Mouse (Mus musculus): ENCODE data around the gene Vps18. TPM values are rescaled to one million over a fixed set of nuclear protein-coding genes. Genes with fewer than 3 reads are reported as not detected.
A peak's percentile ranks its signal among the peaks of the same experiment; 100 is the strongest.

The Vps18 gene
- polyA plus RNA-seq, 1 experiment: 18.2 TPM

DNA sequence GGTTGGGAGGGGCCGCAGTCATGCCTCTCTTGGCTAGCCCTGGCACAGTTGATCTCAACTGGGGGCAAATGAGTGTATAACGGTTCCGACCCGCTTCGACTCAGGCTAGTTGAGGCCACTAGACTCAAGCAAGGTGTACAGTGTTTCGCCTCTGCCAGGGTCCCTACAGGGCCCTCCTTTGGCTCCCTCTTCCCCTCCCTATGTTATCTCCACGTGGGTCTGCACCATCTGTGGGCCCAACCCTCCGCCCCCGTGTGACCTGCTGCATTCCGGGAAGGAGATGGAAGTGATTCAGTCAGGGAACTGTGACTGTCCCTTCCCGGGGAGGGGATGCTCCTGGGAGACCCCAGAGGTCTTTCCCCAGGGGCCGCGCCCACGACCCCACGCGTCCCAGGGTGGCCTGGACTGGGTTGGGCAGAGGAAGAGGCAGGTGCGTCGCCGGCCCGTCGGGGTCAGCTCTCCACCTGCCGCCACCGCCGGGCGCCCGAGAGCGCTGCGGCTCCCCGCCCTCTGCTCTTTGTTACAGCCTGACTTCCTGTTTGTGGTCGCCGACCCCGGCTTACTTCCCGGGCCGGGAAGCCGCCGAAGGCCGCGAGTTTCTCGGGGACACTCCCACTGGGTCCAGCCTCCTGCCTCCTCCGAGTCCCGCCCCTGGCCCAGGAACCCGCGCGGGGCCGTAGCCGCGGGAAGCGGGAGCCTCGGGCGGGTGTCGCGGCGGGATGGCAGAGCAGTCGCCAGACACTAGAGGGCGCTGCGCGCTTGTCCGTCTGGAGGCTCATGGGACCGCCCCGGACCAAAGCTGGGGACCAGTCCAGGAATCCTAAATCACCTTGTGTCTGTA, 49.1 kb downstream of the Vps18 start:
- Histone ChIP-seq H3K27me3 (ENCODE audit: control insufficient read depth, insufficient read depth, insufficient read length) (peaks cover 6% of the 10 kb centered on the region), H3K79me2 (ENCODE audit: control insufficient read depth, insufficient read depth) (no peaks in the 10 kb centered on the region), H3K4me2 (ENCODE audit: low read depth) (peak overlapping the region; percentile 94), H3K4me3 (peak overlapping the region; percentile 17), H3K36me3 (ENCODE audit: control insufficient read depth, insufficient read depth) (no peaks in the 10 kb centered on the region), H3ac (ENCODE audit: control insufficient read depth, insufficient read length) (no peak overlapping the region)
- TF ChIP-seq MYOG (IDR thresholded peaks at IDR 0.05; ENCODE audit: control insufficient read depth in 1 of 3, insufficient read depth in 1 of 3, insufficient read length in 2 of 3, low read depth in 2 of 3): peak in 2 of 3 experiments; percentile 20 to 53
- TF ChIP-seq MYOD1 (IDR thresholded peaks at IDR 0.05; ENCODE audit: control insufficient read depth in 1 of 3, insufficient read length in 2 of 3, low read depth in 2 of 3): peak in 1 of 3 experiments; percentile 48
- TF ChIP-seq REST (IDR thresholded peaks at IDR 0.05; ENCODE audit: insufficient read depth, insufficient read length): no peak
- TF ChIP-seq TCF3 (IDR thresholded peaks at IDR 0.05; ENCODE audit: insufficient read length, low read depth): no peak
- TF ChIP-seq SRF (IDR thresholded peaks at IDR 0.05; ENCODE audit: control insufficient read depth, insufficient read length, low read depth): no peak
- no peak for TF ChIP-seq CEBPB (IDR thresholded peaks at IDR 0.05; ENCODE audit: insufficient read depth, poor library complexity, severe bottlenecking)

DNA sequence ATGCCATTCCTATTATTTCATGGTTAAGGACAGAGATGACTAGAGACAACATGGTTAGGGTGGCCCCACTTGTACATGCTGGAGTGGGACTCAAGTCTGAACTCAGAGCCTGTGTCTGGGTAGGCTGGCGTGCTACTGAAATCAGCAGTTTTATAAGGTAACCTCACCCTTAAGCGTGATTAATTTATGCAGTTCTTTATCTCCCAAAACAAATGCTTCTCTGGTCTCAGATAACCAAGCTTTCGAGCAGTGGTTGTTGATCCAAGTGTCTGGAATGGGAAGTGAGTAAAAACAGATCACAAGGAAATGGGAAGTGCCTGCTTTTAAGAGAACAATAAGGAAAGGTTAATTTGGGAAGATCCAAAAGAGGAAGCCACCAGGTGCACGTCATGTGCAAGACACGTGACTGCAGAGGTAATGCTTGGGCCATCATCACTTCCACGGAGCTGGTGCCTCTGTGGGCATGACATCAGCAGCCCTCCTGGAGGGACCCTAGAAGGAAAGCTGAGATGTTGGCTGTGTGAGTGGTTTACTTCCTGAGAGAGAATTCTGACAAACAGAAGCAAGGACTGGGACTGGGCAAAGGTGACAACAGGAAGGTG, 56.1 kb downstream of the Vps18 start:
- Histone ChIP-seq H3K4me2 (ENCODE audit: low read depth) (peak overlapping the region; percentile 46), H3K36me3 (ENCODE audit: control insufficient read depth, insufficient read depth) (no peaks in the 10 kb centered on the region), H3K79me2 (ENCODE audit: control insufficient read depth, insufficient read depth) (no peaks in the 10 kb centered on the region), H3ac (ENCODE audit: control insufficient read depth, insufficient read length) (no peak overlapping the region), H3K4me3 (no peak overlapping the region), H3K27me3 (ENCODE audit: control insufficient read depth, insufficient read depth, insufficient read length) (no peaks in the 10 kb centered on the region)
- TF ChIP-seq MYOG (IDR thresholded peaks at IDR 0.05; ENCODE audit: control insufficient read depth in 1 of 3, insufficient read depth in 1 of 3, insufficient read length in 2 of 3, low read depth in 2 of 3): no peak
- no peak for TF ChIP-seq POLR2A (IDR thresholded peaks at IDR 0.05; ENCODE audit: insufficient read length, low read depth)
- TF ChIP-seq USF1 (IDR thresholded peaks at IDR 0.05; ENCODE audit: low read depth): no peak
- no peak for TF ChIP-seq SRF (IDR thresholded peaks at IDR 0.05; ENCODE audit: control insufficient read depth, insufficient read length, low read depth)
- TF ChIP-seq TCF12 (IDR thresholded peaks at IDR 0.05; ENCODE audit: insufficient read depth, poor library complexity, severe bottlenecking): no peak
- TF ChIP-seq E2F4 (IDR thresholded peaks at IDR 0.05; ENCODE audit: insufficient read depth): no peak
- no peak for TF ChIP-seq POLR2AphosphoS2 (IDR thresholded peaks at IDR 0.05; ENCODE audit: insufficient read length, low read depth)
- TF ChIP-seq TCF3 (IDR thresholded peaks at IDR 0.05; ENCODE audit: insufficient read length, low read depth): no peak
- TF ChIP-seq REST (IDR thresholded peaks at IDR 0.05; ENCODE audit: insufficient read depth, insufficient read length): no peak
- TF ChIP-seq CEBPB (IDR thresholded peaks at IDR 0.05; ENCODE audit: insufficient read depth, poor library complexity, severe bottlenecking): no peak
- TF ChIP-seq MYOD1 (IDR thresholded peaks at IDR 0.05; ENCODE audit: control insufficient read depth in 1 of 3, insufficient read length in 2 of 3, low read depth in 2 of 3): no peak
- no peak for TF ChIP-seq MAX (IDR thresholded peaks at IDR 0.05; ENCODE audit: low read depth)

Other genes with a start within 250 kb of the Vps18 start
- 1.4 TPM for gene Knl1, start 241.6 kb upstream of the Vps18 start, polyA plus RNA-seq (2012; fragmentation: generic; extraction: Trizol)
- gene Rad51, start 175.9 kb upstream of the Vps18 start, polyA plus RNA-seq (2012; fragmentation: generic; extraction: Trizol): 8.7 TPM
- 20.7 TPM for gene Rmdn3, start 131.7 kb upstream of the Vps18 start, polyA plus RNA-seq (2012; fragmentation: generic; extraction: Trizol)
- 90.4 TPM for gene Gchfr, start 121.0 kb upstream of the Vps18 start, polyA plus RNA-seq (2012; fragmentation: generic; extraction: Trizol)
- 6.3 TPM for gene Gm14137, start 114.2 kb upstream of the Vps18 start, polyA plus RNA-seq (2012; fragmentation: generic; extraction: Trizol)
- 23.2 TPM for gene Zfyve19, start 80.1 kb upstream of the Vps18 start, polyA plus RNA-seq (2012; fragmentation: generic; extraction: Trizol)
- gene Dnajc17, start 79.9 kb upstream of the Vps18 start, polyA plus RNA-seq (2012; fragmentation: generic; extraction: Trizol): 17.2 TPM
- 0.13 TPM for gene Ppp1r14d, start 58.8 kb upstream of the Vps18 start, polyA plus RNA-seq (2012; fragmentation: generic; extraction: Trizol)
- gene Spint1, start 51.4 kb upstream of the Vps18 start, polyA plus RNA-seq (2012; fragmentation: generic; extraction: Trizol): 0.12 TPM
- 0.35 TPM for gene Rhov, start 17.5 kb upstream of the Vps18 start, polyA plus RNA-seq (2012; fragmentation: generic; extraction: Trizol)
- not detected for gene Dll4, start 37.0 kb downstream of the Vps18 start, polyA plus RNA-seq (2012; fragmentation: generic; extraction: Trizol)
- 273 TPM for gene Chac1, start 62.5 kb downstream of the Vps18 start, polyA plus RNA-seq (2012; fragmentation: generic; extraction: Trizol)
- 7.3 TPM for gene Ino80, start 188.9 kb downstream of the Vps18 start, polyA plus RNA-seq (2012; fragmentation: generic; extraction: Trizol)